In the genomic region with DNA sequence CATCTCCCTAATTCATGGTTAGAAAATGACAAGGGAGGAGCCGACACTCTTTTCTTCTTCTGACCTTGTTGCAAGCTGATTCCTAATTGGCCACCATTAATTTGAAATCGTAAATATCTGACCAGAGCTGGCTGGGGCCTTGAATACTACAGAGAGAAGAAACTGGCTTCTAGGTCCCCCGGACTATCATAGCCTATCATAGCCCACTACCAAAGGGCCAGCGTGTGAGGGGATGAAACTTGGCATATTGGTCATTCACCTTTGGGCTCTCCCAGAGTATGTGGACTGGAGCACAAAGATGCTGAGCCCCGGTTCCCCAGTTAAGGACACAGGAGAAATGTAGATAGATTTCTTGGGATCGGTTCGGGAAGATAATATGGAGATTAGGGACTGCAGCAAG, we compare ENCODE assay signal across 7 mouse cellular contexts. TPM values are rescaled to one million over a fixed set of nuclear protein-coding genes. Genes with fewer than 3 reads are reported as not detected.
A peak's percentile ranks its signal among the peaks of the same experiment; 100 is the strongest.
DNase-seq lines count a peak whose midpoint lies in the region; ATAC-seq lines count a peak whose summit lies in the region.

No protein-coding gene starts in this region.

- no peak overlapping the region for H3K9ac ChIP-seq in liver, embryonic 11.5 days (ENCODE audit: low read depth, low read length)
- H3K9ac ChIP-seq in forebrain, embryonic 12.5 days = 0 out of 2 replicates have a peak overlapping the region, but pooled peaks have one; percentile 33
- peak overlapping the region; percentile 52; the same call in 1 of the 2 replicates for H3K9ac ChIP-seq in limb, embryonic 13.5 days
- H3K9ac ChIP-seq in stomach, embryonic 14.5 days (replicated peaks; ENCODE audit: low read depth, low read length) = no peak overlapping the region

- no peak for DNase-seq in liver, embryonic 11.5 days (ENCODE audit: low spot score)
- DNase-seq in liver = no peak
- no peak for DNase-seq in right cerebral cortex, postnatal 36 days (ENCODE audit: low spot score in 2 of 2)

- peaks cover 3% of the 10 kb centered on the region for H3K4me1 ChIP-seq in liver, embryonic 11.5 days (replicated peaks; ENCODE audit: control insufficient read depth, insufficient read depth, low read length)
- peaks cover 24% of the 10 kb centered on the region for H3K4me1 ChIP-seq in forebrain, embryonic 12.5 days
- H3K4me1 ChIP-seq in limb, embryonic 13.5 days = peaks cover 16% of the 10 kb centered on the region; the same call in 1 of the 2 replicates
- peaks cover 4% of the 10 kb centered on the region; the same call in 1 of the 2 replicates for H3K4me1 ChIP-seq in stomach, embryonic 14.5 days (ENCODE audit: control insufficient read depth, insufficient read depth, low read length)

- ATAC-seq in liver, embryonic 11.5 days (replicated peaks; ENCODE audit: low FRiP score) = no peak
- 0 out of 2 replicates have a peak, but pooled peaks have one; percentile 6 for ATAC-seq in forebrain, embryonic 12.5 days (ENCODE audit: low FRiP score)
- ATAC-seq in limb, embryonic 13.5 days (ENCODE audit: low FRiP score, low read depth) = no peak
- ATAC-seq in stomach, embryonic 14.5 days (ENCODE audit: insufficient number of reproducible peaks, insufficient read depth, low FRiP score, low read depth) = no peak; the same call in 1 of the 2 replicates
- no peak for ATAC-seq in frontal cortex, adult (ENCODE audit: low TSS enrichment)

- H3K36me3 ChIP-seq in liver, embryonic 11.5 days (ENCODE audit: control insufficient read depth, insufficient read depth, low read length) = peaks cover 6% of the 10 kb centered on the region
- peaks cover 17% of the 10 kb centered on the region for H3K36me3 ChIP-seq in forebrain, embryonic 12.5 days (replicated peaks)
- H3K36me3 ChIP-seq in limb, embryonic 13.5 days = peaks cover 18% of the 10 kb centered on the region
- peaks cover 6% of the 10 kb centered on the region for H3K36me3 ChIP-seq in stomach, embryonic 14.5 days (ENCODE audit: control insufficient read depth, insufficient read depth, low read length)

- 36% methylated on average over 7 of the region's 7 CpGs for WGBS in liver, embryonic 11.5 days
- 19% methylated on average over 7 of the region's 7 CpGs for WGBS in forebrain, embryonic 12.5 days
- WGBS in limb, embryonic 13.5 days = 28% methylated on average over 7 of the region's 7 CpGs
- WGBS in stomach, embryonic 14.5 days = 29% methylated on average over 7 of the region's 7 CpGs

- H3K9me3 ChIP-seq in liver, embryonic 11.5 days (ENCODE audit: control insufficient read depth, low read length) = no peaks in the 10 kb centered on the region
- H3K9me3 ChIP-seq in forebrain, embryonic 12.5 days = no peaks in the 10 kb centered on the region
- no peaks in the 10 kb centered on the region for H3K9me3 ChIP-seq in limb, embryonic 13.5 days
- no peaks in the 10 kb centered on the region for H3K9me3 ChIP-seq in stomach, embryonic 14.5 days (ENCODE audit: control insufficient read depth, low read depth, low read length)

- H3K27me3 ChIP-seq in liver, embryonic 11.5 days (replicated peaks; ENCODE audit: control insufficient read depth, insufficient read depth, low read length) = no peaks in the 10 kb centered on the region
- no peaks in the 10 kb centered on the region for H3K27me3 ChIP-seq in forebrain, embryonic 12.5 days
- no peaks in the 10 kb centered on the region for H3K27me3 ChIP-seq in limb, embryonic 13.5 days
- H3K27me3 ChIP-seq in stomach, embryonic 14.5 days (ENCODE audit: control insufficient read depth, insufficient read depth, low read length) = no peaks in the 10 kb centered on the region

- peak overlapping the region; percentile 72 for H3K4me2 ChIP-seq in liver, embryonic 11.5 days
- peak overlapping the region; percentile 65 for H3K4me2 ChIP-seq in forebrain, embryonic 12.5 days
- peak overlapping the region; percentile 66 for H3K4me2 ChIP-seq in limb, embryonic 13.5 days (replicated peaks)
- peak overlapping the region; percentile 80 for H3K4me2 ChIP-seq in stomach, embryonic 14.5 days (replicated peaks; ENCODE audit: low read depth, low read length)

- H3K4me3 ChIP-seq in liver, embryonic 11.5 days (ENCODE audit: low read depth, low read length) = peak overlapping the region; percentile 37
- H3K4me3 ChIP-seq in forebrain, embryonic 12.5 days (replicated peaks) = peak overlapping the region; percentile 33
- peak overlapping the region; percentile 42 for H3K4me3 ChIP-seq in limb, embryonic 13.5 days
- peak overlapping the region; percentile 34 for H3K4me3 ChIP-seq in stomach, embryonic 14.5 days (ENCODE audit: low read depth, low read length)

- H3K27ac ChIP-seq in liver, embryonic 11.5 days (ENCODE audit: low read depth, low read length) = no peak overlapping the region
- H3K27ac ChIP-seq in forebrain, embryonic 12.5 days = peak overlapping the region; percentile 74
- no peak overlapping the region; the same call in 1 of the 2 replicates for H3K27ac ChIP-seq in limb, embryonic 13.5 days
- H3K27ac ChIP-seq in stomach, embryonic 14.5 days (ENCODE audit: low read length) = no peak overlapping the region

RNA-seq across cellular contexts. Expression of a gene that starts 15.3 kb away (rescaled TPM):
- polyA plus RNA-seq in liver, embryonic 11.5 days (2014; fragmentation: Nextera tagmentation; extraction: Ambion mirVana) = 11.8 and 22.1 TPM in 2 replicates
- 7.8 and 10.7 TPM in 2 replicates for polyA plus RNA-seq in forebrain, embryonic 12.5 days (2016; fragmentation: Nextera tagmentation; extraction: Ambion mirVana)
- 134 and 150 TPM in 2 replicates for polyA plus RNA-seq in limb, embryonic 13.5 days (2015; fragmentation: Nextera tagmentation; extraction: Ambion mirVana)
- polyA plus RNA-seq in stomach, embryonic 14.5 days (2014; fragmentation: Nextera tagmentation; extraction: Ambion mirVana) = 221 and 237 TPM in 2 replicates

RNA-seq across cellular contexts. Expression of a gene that starts 31.4 kb away (rescaled TPM):
- 97.3 and 99.8 TPM in 2 replicates for polyA plus RNA-seq in liver, embryonic 11.5 days (2014; fragmentation: Nextera tagmentation; extraction: Ambion mirVana)
- 410 and 460 TPM in 2 replicates for polyA plus RNA-seq in forebrain, embryonic 12.5 days (2016; fragmentation: Nextera tagmentation; extraction: Ambion mirVana)
- 155 and 168 TPM in 2 replicates for polyA plus RNA-seq in limb, embryonic 13.5 days (2015; fragmentation: Nextera tagmentation; extraction: Ambion mirVana)
- 99.4 and 101 TPM in 2 replicates for polyA plus RNA-seq in stomach, embryonic 14.5 days (2014; fragmentation: Nextera tagmentation; extraction: Ambion mirVana)

Comparison
In these comparisons a context has a peak if more than half of its experiments do, and no peak if none do; other contexts are left out.
1. H3K9ac ChIP-seq: peak in forebrain, embryonic 12.5 days (single experiment) and limb, embryonic 13.5 days (single experiment); none in liver, embryonic 11.5 days (single experiment) and stomach, embryonic 14.5 days (single experiment).
2. Peak in every context shown above with its lines, with median percentiles within 50 percentile points of each other: H3K4me2 ChIP-seq and H3K4me3 ChIP-seq.